Mouse (Mus musculus) brain, adult 10 weeks (tissue): ENCODE results near the gene Spaca9. TPM values are rescaled to one million over a fixed set of nuclear protein-coding genes. Genes with fewer than 3 reads are reported as not detected.

Experiments used
- polyA plus RNA-seq: library from polyadenylated mRNA; stranded (reverse); fragments of 350-450 nt; fragmentation: Illumina TruSeq; extraction: RNeasy Lipid Tissue Mini Kit (QIAGEN cat#74804); gene quantifications from one replicate; pipeline ENCODE4 v1.2.3, GENCODE M21; 2015; ENCODE audit warnings: low read depth, low replicate concordance

Spaca9 gene
- polyA plus RNA-seq, result 1.4 TPM

GRCm38 (mm10) chr2:28699361-28700335 is at the start of gene Spaca9, which contains the start of gene Ak8:
TSS of gene Spaca9 (minus strand) at chr2:28699727.
TSS of gene Ak8 (plus strand) at chr2:28700164.

Other genes starting within 250 kb of the Spaca9 start
- 7.3 TPM for gene 1700007K13Rik, start 233.4 kb downstream of the Spaca9 start, polyA plus RNA-seq
- gene Mrps2, start 231.7 kb downstream of the Spaca9 start, polyA plus RNA-seq, result 33.7 TPM
- gene Gbgt1, start 202.8 kb downstream of the Spaca9 start, polyA plus RNA-seq, result 0.64 TPM
- gene Gm10134, start 193.6 kb downstream of the Spaca9 start, polyA plus RNA-seq, result not detected
- gene Ralgds, start 186.6 kb downstream of the Spaca9 start, polyA plus RNA-seq, result 54.0 TPM
- gene Cel, start 136.3 kb downstream of the Spaca9 start, polyA plus RNA-seq, result not detected
- gene Gtf3c5, start 116.0 kb downstream of the Spaca9 start, polyA plus RNA-seq, result 17.9 TPM
- not detected for gene Gfi1b, start 77.7 kb downstream of the Spaca9 start, polyA plus RNA-seq
- 26.9 TPM for gene Tsc1, start 58.5 kb downstream of the Spaca9 start, polyA plus RNA-seq
- gene Ak8, start 437 bp upstream of the Spaca9 start, polyA plus RNA-seq, result 4.0 TPM
- 18.3 TPM for gene Gtf3c4, start 140.6 kb upstream of the Spaca9 start, polyA plus RNA-seq
- 7.0 TPM for gene Ddx31, start 140.7 kb upstream of the Spaca9 start, polyA plus RNA-seq
- 1.6 TPM for gene Barhl1, start 216.9 kb upstream of the Spaca9 start, polyA plus RNA-seq